Mouse (Mus musculus) midbrain, embryonic 10.5 days (tissue): Measurements from ENCODE around the gene Pim2. TPM values are rescaled to one million over a fixed set of nuclear protein-coding genes. Genes with fewer than 3 reads are reported as not detected.

ENCODE experiments used
- DNase-seq: peaks from one replicate; pipeline ENCODE4 v3.0.0-alpha.2; 2017; ENCODE audit warnings: low spot score
- H3K27ac ChIP-seq: fragments of 300-500 bp; sonication (generic); replicated peaks from 2 replicates; pipeline ENCODE4 v1.5.1; 2016; ENCODE audit warnings: mild to moderate bottlenecking
- H3K27me3 ChIP-seq: fragments of 300-500 bp; sonication (generic); 2 replicates; pipeline ENCODE4 v1.6.1; 2016; ENCODE audit warnings: low read depth, mild to moderate bottlenecking; ENCODE audit not compliant: poor library complexity, severe bottlenecking
- H3K36me3 ChIP-seq: fragments of 300-500 bp; sonication (generic); 2 replicates; pipeline ENCODE4 v1.6.1; 2016; ENCODE audit warnings: mild to moderate bottlenecking, moderate library complexity
- H3K4me1 ChIP-seq: fragments of 300-500 bp; sonication (generic); 2 replicates; pipeline ENCODE4 v1.6.1; 2016
- H3K4me3 ChIP-seq: fragments of 300-500 bp; sonication (generic); 2 replicates; pipeline ENCODE4 v1.5.1; 2016; ENCODE audit warnings: mild to moderate bottlenecking, moderate library complexity
- H3K9me3 ChIP-seq: fragments of 300-500 bp; sonication (generic); replicated peaks from 2 replicates; pipeline ENCODE4 v1.6.1; 2016; ENCODE audit warnings: mild to moderate bottlenecking
- WGBS: fragments of 180-500 bp; shearing (Covaris S2); methylation state at CpG from one replicate; pipeline ENCODE4 v1.1.7; 2016; 5-methylcytosine and 5-hydroxymethylcytosine counted together
- polyA plus RNA-seq: library from polyadenylated mRNA; unstranded; fragments of >200 nt; fragmentation: Nextera tagmentation; extraction: Ambion mirVana; gene quantifications from 2 replicates; pipeline ENCODE4 v1.2.1, GENCODE M21; 2016

Pim2 gene
- polyA plus RNA-seq = 14.0 and 16.5 TPM in 2 replicates

GRCm38 (mm10) chrX:7878007-7878419, at the start of gene Pim2:
Gene Pim2, plus strand, starts transcription at chrX:7878262.
- 16% methylated on average over 35 of the region's 38 CpGs for WGBS
- Histone ChIP-seq H3K4me1 (peaks cover 18% of the 10 kb centered on the region), H3K9me3 (peaks cover 15% of the 10 kb centered on the region; the same call in 1 of the 2 replicates), H3K27ac (peak within 1 kb of the TSS; percentile 70), H3K27me3 (no peaks in the 10 kb centered on the region), H3K4me3 (peak within 1 kb of the TSS; percentile 66), H3K36me3 (peaks cover 33% of the 10 kb centered on the region)
- DNase-seq = peak; percentile 74

GRCm38 (mm10) chrX:7837146-7837545, 40.9 kb upstream of the Pim2 start:
- WGBS = 100% methylated on average over 1 of the region's 1 CpGs

GRCm38 (mm10) chrX:7840842-7841162, 37.3 kb upstream of the Pim2 start:
- Histone ChIP-seq H3K4me1 (peaks cover 14% of the 10 kb centered on the region), H3K27me3 (no peaks in the 10 kb centered on the region), H3K4me3 (peak overlapping the region; percentile 88), H3K9me3 (peaks cover 10% of the 10 kb centered on the region), H3K27ac (0 out of 2 replicates have a peak overlapping the region, but pooled peaks have one; percentile 50), H3K36me3 (peaks cover 6% of the 10 kb centered on the region; the same call in 1 of the 2 replicates)
- DNase-seq = no peak
- WGBS = 16% methylated on average over 7 of the region's 7 CpGs

More at GRCm38 (mm10) chrX:7837146-7837545, 40.9 kb upstream of the Pim2 start:
- H3K9me3 ChIP-seq = peaks cover 7% of the 10 kb centered on the region
- H3K4me1 ChIP-seq = no peaks in the 10 kb centered on the region
- no peak for DNase-seq
- no peaks in the 10 kb centered on the region for H3K36me3 ChIP-seq
- H3K4me3 ChIP-seq = no peak overlapping the region
- H3K27ac ChIP-seq = no peak overlapping the region
- H3K27me3 ChIP-seq = no peaks in the 10 kb centered on the region

GRCm38 (mm10) chrX:7841163-7842162, 36.6 kb upstream of the Pim2 start, which contains the start of gene Otud5:
Gene Otud5, plus strand, starts transcription at chrX:7841364.
- Histone ChIP-seq H3K27me3 (no peaks in the 10 kb centered on the region), H3K36me3 (peaks cover 6% of the 10 kb centered on the region; the same call in 1 of the 2 replicates), H3K9me3 (peaks cover 10% of the 10 kb centered on the region), H3K27ac (peak within 1 kb of the TSS; percentile 88), H3K4me1 (peaks cover 14% of the 10 kb centered on the region), H3K4me3 (peak within 1 kb of the TSS; percentile 88)
- peak; percentile 93 for DNase-seq
- 18% methylated on average over 74 of the region's 74 CpGs for WGBS

- H3K9me3 ChIP-seq = peaks cover 10% of the 10 kb centered on the region
- peak overlapping the region; percentile 88 for H3K4me3 ChIP-seq
- peak; percentile 12 for DNase-seq
- peak overlapping the region; percentile 88 for H3K27ac ChIP-seq
- peaks cover 14% of the 10 kb centered on the region for H3K4me1 ChIP-seq
- H3K36me3 ChIP-seq = peaks cover 6% of the 10 kb centered on the region; the same call in 1 of the 2 replicates
- H3K27me3 ChIP-seq = no peaks in the 10 kb centered on the region
- WGBS = 16% methylated on average over 42 of the region's 42 CpGs
Measured at GRCm38 (mm10) chrX:7842318-7842717, 35.7 kb upstream of the Pim2 start.

- 89% methylated on average over 2 of the region's 2 CpGs for WGBS
Measured at GRCm38 (mm10) chrX:7847845-7848244, 30.2 kb upstream of the Pim2 start.

GRCm38 (mm10) chrX:7854578-7854977, 23.5 kb upstream of the Pim2 start:
- Histone ChIP-seq H3K4me3 (no peak overlapping the region), H3K27ac (no peak overlapping the region), H3K4me1 (no peaks in the 10 kb centered on the region), H3K36me3 (peaks cover 60% of the 10 kb centered on the region), H3K27me3 (no peaks in the 10 kb centered on the region), H3K9me3 (0 out of 2 replicates have a peak, but pooled peaks cover 3% of the 10 kb centered on the region)
- WGBS = 54% methylated on average over 2 of the region's 2 CpGs
- peak; percentile 15 for DNase-seq

More at GRCm38 (mm10) chrX:7847845-7848244, 30.2 kb upstream of the Pim2 start:
- Histone ChIP-seq H3K27ac (no peak overlapping the region), H3K4me1 (peaks cover 12% of the 10 kb centered on the region), H3K4me3 (no peak overlapping the region), H3K27me3 (no peaks in the 10 kb centered on the region), H3K36me3 (peaks cover 41% of the 10 kb centered on the region), H3K9me3 (no peaks in the 10 kb centered on the region)
- no peak for DNase-seq

- H3K27me3 ChIP-seq = no peaks in the 10 kb centered on the region
- H3K27ac ChIP-seq = no peak overlapping the region
- H3K4me3 ChIP-seq = no peak overlapping the region
- 0 out of 2 replicates have a peak, but pooled peaks cover 2% of the 10 kb centered on the region for H3K9me3 ChIP-seq
- 95% methylated on average over 3 of the region's 3 CpGs for WGBS
- H3K4me1 ChIP-seq = no peaks in the 10 kb centered on the region
- peaks cover 41% of the 10 kb centered on the region for H3K36me3 ChIP-seq
- no peak for DNase-seq
Measured at GRCm38 (mm10) chrX:7859191-7859753, 18.8 kb upstream of the Pim2 start.

- H3K4me3 ChIP-seq = no peak overlapping the region
- H3K27ac ChIP-seq = no peak overlapping the region
- no peaks in the 10 kb centered on the region for H3K9me3 ChIP-seq
- no peak for DNase-seq
- WGBS = 86% methylated on average over 1 of the region's 1 CpGs
- H3K27me3 ChIP-seq = no peaks in the 10 kb centered on the region
- no peaks in the 10 kb centered on the region for H3K4me1 ChIP-seq
- H3K36me3 ChIP-seq = peaks cover 32% of the 10 kb centered on the region
Measured at GRCm38 (mm10) chrX:7863181-7863580, 14.9 kb upstream of the Pim2 start.

- WGBS = 83% methylated on average over 3 of the region's 3 CpGs
- H3K4me1 ChIP-seq = 0 out of 2 replicates have a peak, but pooled peaks cover 6% of the 10 kb centered on the region
Measured at GRCm38 (mm10) chrX:7864551-7864950, 13.5 kb upstream of the Pim2 start.

GRCm38 (mm10) chrX:7865343-7865742, 12.7 kb upstream of the Pim2 start:
- no peaks in the 10 kb centered on the region for H3K27me3 ChIP-seq
- H3K4me1 ChIP-seq = 0 out of 2 replicates have a peak, but pooled peaks cover 13% of the 10 kb centered on the region
- no peak overlapping the region for H3K27ac ChIP-seq
- 75% methylated on average over 2 of the region's 2 CpGs for WGBS
- H3K36me3 ChIP-seq = peaks cover 18% of the 10 kb centered on the region
- DNase-seq = no peak
- H3K9me3 ChIP-seq = no peaks in the 10 kb centered on the region
- H3K4me3 ChIP-seq = no peak overlapping the region

More at GRCm38 (mm10) chrX:7864551-7864950, 13.5 kb upstream of the Pim2 start:
- no peak overlapping the region for H3K4me3 ChIP-seq
- peaks cover 22% of the 10 kb centered on the region for H3K36me3 ChIP-seq
- H3K27ac ChIP-seq = no peak overlapping the region
- no peak for DNase-seq
- H3K27me3 ChIP-seq = no peaks in the 10 kb centered on the region
- no peaks in the 10 kb centered on the region for H3K9me3 ChIP-seq

GRCm38 (mm10) chrX:7865786-7866185, 12.3 kb upstream of the Pim2 start:
- WGBS = 72% methylated on average over 2 of the region's 2 CpGs
- no peak for DNase-seq

More at GRCm38 (mm10) chrX:7865786-7866185, 12.3 kb upstream of the Pim2 start:
- Histone ChIP-seq H3K36me3 (peaks cover 18% of the 10 kb centered on the region), H3K4me1 (0 out of 2 replicates have a peak, but pooled peaks cover 13% of the 10 kb centered on the region), H3K27me3 (no peaks in the 10 kb centered on the region), H3K4me3 (no peak overlapping the region), H3K9me3 (no peaks in the 10 kb centered on the region), H3K27ac (no peak overlapping the region)
